Mouse (Mus musculus) c-Kit-positive CD71-positive TER-119-positive erythroid progenitor cells, embryonic 14.5 days (primary cell): ENCODE data around the gene Rin1.

ENCODE experiments used
- DNase-seq: peaks from one replicate; pipeline ENCODE4 v3.0.0-alpha.2; 2013; ENCODE audit warnings: low spot score

The Rin1 gene

DNA sequence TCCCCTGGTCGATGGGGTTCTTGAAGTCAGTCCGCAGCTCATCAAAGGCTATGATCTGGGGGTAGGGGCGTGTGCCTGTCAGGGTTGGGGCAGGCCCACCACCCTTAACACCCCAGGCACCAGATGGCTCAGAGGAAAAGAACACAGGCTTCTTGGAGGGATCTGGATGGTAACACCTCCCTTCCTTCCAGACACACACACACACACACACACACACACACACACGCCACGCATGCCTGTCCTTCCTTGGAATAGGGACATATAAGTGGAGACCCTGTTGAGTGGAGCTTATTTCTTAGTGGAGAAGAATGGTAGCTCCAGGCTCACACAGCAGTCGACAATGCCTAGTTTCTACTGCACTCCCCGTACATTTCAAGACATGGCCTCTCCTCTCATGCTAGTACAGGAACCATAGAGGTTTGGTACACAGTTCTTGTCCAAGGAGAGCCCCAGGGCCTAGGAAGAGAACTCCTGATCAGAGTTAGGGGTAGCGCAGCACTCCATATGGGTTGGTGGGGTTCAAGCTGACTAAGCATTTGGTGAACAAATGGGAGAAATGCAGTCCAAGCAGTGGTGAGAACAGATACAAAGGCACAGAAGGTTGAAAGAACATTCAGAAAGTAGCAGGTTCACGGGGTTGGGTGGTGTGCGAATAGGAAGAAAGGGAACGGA, 44.6 kb downstream of the Rin1 start:
- DNase-seq = no peak

DNA sequence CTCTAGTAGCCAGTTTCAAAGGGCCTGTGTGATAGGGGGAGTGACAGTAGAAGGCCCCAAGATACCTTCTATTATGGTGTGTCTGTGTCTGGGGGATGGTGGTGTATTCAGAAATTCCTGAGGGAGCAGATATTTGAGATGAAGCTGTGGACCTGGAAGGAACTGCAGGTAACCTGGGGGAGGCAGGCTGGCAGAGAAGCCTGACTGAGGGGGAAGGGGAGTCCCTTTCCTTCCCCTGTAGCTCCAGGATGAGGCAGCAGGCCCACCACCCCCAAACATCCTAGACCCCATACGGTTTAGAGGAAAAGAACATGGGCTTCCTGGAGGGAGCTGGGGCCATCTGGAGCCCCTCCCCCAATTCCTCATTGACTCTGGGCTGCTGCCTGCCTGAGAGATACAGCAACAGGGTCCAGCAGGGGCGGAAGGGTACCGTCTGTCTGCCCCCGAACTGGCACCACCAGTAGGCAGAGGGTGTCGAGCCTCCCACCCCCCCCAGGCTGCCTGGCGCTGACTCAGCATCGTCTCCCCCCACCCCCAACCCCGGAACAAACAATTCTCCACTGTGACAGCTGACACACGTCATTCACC, 45.7 kb downstream of the Rin1 start:
- no peak for DNase-seq

DNA sequence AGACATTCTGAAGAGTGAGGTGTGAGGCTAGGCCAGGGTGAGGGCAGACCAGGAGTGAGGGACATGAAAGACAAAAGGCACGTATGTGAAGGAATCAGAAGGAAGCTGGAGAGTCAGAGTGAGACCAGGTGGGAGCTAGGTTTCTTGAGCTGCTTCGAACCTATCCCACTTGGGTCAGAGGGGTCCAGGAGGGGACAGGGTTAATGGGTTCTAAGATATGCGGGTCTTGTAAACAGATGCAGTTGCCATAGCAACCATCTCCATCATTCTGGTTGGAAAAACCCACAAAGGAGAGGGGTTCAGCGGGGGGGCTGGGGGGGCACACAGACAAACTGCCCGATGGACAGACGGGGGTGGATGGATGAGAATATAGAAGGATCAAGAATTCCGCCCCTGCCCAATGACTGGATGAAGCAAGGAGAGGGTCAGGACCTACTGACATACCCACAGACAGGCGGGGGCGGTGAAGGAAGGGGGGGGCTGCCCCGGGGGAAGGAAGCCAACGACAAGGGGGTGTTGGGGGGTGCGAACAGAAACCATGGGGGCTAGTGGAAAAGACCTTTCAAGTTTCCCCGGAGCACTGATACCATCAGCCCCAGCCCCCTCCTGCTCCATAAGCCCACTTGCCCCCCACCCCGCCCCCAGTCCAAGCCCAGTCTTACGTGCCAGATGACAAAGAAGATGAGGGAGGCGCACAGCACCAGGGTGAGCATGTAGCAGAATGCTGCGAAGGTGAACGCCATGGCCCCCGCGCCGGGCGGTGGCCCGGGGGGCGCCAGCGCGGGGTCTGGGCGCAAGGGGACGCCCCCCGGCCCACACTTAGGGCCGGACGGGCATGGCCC, 47.5 kb downstream of the Rin1 start:
- no peak for DNase-seq

DNA sequence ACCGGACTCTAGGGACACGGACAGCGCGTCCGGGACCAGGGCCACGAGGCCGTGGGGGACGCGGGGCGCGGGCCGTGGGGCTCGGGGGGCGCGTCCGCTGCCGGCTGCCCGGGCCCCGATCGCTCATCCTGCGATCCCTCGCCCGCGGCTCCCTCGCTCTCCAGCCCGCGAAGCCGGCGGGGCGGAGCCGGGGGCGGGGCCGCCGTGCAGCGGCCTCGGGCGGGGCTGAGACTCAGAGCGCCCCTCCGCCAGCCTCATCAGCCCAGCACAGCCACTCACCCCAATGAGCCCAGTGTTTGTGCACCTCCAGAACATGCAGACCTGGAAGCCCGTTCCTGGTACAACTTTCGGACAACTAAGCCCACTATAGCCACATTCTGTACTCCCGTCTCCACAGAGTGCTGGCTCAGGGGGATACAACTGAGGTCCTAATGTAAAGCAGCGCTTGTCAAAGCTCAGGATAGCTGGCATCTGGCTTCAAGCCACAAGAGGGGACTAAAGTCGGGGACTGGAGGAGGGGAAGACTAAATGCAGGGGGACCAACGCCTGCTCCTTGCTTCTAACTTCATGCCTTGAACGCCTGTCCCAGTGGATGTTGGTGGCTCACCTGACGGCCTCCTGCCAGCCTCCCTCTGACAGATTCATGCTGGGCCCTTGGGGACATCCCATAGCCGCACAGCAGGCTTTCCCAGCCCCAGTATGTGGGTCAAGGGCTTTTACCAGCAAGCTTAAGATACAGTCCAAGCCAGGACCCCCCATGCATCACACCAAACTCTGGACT, 48.3 kb downstream of the Rin1 start, which contains the start of gene Cnih2:
Gene Cnih2 (minus strand): TSS at position 159 of the 781 bp plus-strand sequence.
- no peak for DNase-seq

DNA sequence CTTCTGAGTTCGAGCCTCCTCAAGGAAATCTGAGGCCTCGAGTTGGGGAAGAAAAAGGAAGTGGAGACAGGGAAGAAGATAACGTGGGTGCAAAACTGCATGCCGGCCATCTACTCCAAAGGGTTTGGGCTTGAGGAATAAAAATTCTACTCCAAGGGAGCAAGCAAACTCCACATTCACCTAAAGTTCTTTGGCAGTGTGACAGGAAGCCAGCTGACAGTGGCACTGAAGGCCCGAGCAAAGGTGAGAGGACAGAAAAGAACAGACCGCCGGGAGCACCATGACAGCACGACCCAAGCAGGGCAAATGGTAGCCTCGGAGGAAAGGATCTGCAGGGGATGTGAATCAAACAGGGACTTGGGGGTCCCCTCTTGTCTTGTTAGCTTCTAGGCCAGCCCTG, 55.8 kb downstream of the Rin1 start:
- DNase-seq = no peak
